Mouse (Mus musculus): ENCODE results near the gene Lemd2.

GRCm38 (mm10) chr17:27154256-27154655 lies 50.0 kb downstream of the Lemd2 start:
- TF ChIP-seq CTCF (IDR thresholded peaks at IDR 0.05; ENCODE audit: low read depth, low read length), result no peak
- no peak for TF ChIP-seq EP300 (IDR thresholded peaks at IDR 0.05; ENCODE audit: insufficient read depth, low read depth, low read length)
- TF ChIP-seq POLR2A (IDR thresholded peaks at IDR 0.05; ENCODE audit: insufficient read depth, low read length), result no peak

Measured in ES-Bruce4 (cell line).